Mouse (Mus musculus) liver (tissue): ENCODE data around the gene Tle2.

Experiments
- DNase-seq: peaks from one replicate; pipeline ENCODE4 v3.0.0-alpha.2; 2020; ENCODE audit warnings: mixed read lengths

Tle2 gene

DNA sequence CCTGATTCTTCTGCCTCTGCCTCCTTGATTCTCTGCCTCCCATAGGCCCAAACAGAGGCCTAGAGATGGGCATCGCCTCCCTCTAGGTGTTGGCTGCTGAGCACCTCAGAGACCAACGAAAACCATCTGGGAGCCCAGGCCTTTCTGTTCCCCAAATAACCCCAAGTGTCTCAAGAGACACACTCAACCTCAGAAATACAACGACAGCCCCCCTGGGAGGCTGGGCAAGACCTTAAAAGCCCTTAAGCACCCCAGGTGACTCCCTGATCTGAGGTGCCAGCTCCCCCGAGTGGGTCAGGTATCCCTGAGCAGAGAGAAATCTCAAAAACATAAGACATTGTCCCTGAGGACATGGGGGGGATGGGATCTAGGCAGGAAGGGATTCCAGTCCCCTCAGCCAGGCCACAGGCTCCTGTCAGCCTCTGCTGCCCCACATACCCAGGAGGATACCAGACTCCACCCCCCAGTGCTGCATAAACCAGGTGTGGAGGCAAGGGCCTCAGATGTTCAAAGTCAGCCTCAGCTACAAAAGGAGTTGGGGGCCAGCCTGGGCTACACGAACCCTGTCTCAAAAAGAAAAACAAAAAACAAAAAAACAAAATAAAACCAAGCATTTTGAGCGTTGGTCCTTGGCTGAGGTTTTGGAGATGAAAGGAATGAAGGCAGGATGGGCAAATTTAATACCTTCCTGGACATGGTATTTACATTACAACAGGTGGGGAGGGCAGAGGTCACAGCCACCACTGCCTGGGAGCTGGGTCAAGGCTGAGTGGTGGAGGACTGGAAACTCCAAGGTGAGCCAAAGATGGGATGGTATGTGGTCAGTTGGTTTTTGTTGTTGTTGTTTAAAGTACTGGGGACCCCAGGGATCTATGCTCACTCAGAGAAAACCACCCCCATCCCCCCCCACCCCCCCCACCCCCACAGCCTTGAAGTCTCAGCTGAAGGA lies 20.3 kb upstream of the Tle2 start:
- no peak for DNase-seq

DNA sequence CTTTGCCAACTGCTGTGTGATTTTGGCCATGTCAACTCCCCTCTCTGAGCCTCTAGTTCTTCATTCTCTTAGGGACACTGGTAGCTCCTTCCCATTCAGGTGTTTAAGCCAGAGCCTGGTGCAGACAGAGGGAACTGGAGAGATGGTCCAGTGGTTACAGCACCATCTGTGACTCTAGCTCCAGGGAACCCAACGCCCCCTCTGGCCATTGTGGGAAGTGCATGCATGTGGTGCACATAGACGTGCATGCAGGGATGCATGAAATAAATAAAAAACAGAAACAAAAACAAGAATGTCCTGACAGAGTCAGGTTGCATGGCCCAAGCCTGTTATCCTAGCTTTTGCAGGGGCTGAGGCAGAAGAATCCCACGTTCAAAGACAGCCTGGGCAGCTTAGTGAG lies 18.1 kb upstream of the Tle2 start:
- no peak for DNase-seq

DNA sequence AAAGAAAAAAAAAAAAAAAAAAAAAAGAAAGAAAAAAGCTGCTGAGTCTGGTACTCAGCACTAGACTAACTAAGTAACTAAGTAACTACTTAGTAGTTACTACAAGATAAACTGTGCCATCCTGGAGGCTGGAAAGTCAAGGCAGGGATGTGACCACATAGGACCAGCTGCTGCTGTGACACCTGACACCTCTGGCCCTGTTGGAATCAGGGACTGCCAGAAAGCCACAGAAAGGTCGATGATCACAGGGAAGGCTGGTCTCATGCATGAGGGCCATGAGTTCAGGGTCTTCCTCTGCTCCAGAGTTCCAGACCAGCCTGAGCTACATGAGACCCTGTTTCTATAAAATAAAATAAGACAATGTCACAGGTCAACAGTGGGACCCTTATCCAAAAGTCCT lies 16.9 kb upstream of the Tle2 start:
- DNase-seq, result no peak

DNA sequence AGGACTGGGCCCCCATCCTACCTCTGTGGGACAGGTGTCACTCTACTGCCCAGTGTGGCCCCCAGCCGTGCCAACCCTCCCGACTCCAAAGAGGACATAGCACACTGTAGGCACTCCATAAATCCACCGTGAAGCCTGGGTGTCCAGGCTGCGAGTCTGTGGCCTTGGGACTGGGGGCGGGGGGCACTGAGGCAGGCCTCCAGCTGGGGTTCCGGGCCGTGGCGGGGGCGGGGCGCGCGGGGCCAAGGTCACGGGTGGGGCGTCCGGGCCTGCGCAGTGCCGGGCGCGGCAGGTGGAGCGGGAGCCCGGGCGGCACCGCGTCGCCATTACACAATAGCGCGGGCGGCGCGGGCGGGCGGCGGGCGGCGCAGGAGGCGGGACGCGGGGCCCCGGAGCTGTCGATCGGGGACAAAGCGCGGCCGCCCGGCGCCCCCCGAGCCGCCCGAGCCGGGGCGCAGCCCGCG lies 15.2 kb upstream of the Tle2 start, which contains the start of gene Aes:
TSS of gene Aes (plus strand) at position 326 of the 464 bp plus-strand sequence.
- peak; percentile 79 for DNase-seq

DNA sequence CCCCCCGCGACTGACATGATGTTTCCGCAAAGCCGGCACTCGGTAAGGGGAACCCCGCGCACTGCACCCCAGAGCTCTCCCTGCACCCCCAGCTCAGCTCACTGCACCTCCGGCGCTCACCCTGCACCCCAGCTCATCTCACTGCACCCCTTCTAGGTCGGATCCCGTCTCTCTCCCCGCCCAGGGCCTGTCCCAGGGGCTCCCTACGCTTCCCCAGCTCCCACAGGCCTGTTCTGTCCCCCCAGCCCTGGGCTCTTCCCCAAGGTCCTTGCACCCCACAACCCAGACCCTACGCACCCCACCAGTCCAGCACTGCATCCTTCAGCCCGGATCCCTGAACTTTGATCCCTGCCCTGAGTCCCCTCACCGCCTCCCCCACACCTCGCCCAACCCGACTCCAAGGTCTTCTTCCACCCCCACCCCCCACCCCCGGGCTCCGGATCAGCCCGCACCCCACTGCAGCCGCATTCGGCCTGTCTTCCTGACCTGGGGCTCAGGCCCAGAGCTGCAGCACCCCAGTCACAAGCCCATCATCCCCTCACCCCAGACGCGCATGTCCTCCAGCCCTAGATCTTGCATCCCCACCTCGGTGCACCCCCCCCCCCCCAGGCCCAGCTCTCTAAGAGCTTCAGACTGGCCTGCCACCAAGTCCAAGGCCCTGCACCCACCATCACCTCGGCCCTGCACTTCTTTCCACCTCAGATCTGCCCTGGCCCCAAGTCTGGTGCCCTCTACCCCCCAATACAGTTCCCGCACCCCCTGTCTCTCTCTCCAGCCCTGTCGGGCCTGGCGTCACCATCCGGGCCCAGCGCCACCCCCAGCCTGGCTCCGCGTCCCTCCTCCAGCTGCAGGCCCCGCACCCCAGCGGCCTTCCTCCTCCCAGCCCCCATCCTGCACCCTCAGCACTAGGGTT lies 14.5 kb upstream of the Tle2 start:
- DNase-seq, result peak; percentile 52

DNA sequence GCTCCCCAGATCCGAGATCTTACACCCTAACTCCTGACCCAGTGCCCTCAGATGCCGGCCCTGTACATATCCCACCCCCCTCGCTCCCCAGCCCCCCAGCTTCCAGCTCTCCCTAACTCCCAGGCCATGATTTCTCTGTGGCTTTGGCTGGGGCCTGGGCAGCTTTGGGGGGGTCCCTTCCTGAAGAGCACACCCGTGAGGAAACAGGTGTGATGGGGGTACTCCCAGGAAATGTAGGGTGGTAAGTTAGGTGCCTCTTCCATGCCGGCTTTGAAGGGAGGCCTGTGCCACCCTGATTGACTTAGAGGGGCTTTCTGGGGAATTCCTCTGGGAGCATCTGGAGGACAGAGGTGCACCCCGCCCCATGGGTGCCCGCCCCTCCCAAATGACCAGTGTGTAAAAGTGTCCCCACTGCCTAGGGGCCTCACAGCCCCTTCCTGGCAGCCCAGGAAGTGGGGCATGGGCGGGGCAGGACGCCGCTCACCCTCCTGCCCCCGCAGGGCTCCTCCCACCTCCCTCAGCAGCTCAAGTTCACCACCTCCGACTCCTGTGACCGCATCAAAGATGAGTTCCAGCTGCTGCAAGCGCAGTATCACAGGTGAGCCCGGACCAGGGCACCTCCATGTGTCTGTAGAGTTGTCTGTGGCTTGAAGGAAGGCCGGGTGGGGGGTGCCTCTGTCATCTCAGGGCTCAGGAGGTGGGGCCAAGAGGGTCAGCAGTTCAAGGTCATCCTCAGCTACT lies 13.5 kb upstream of the Tle2 start:
- DNase-seq, result peak; percentile 64

- DNase-seq, result no peak
Observed at GRCm38 (mm10) chr10:81562411-81562810, 11.9 kb upstream of the Tle2 start.

- DNase-seq, result no peak
Observed at GRCm38 (mm10) chr10:81563481-81563880, 10.9 kb upstream of the Tle2 start.

DNA sequence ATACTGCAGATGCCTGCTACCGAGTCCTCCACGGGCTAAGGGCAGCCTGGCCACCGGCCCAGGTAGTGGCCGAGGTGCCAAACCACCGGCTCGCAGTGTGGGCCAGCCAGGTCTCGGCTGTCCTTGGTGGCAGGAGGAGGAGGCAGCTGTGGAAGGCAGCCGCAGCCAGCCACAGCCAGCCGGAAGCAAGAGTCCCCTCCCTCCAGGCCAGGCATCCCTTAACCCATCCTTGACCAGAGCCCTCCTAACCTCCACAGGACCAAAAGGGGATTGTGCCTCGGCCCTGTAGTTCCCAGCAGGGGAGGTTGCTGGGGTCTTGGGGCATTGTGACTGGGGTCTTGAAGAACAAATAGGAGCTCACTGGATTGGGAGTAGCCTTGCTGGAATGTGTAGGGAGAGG lies 10.1 kb upstream of the Tle2 start:
- DNase-seq, result no peak

DNA sequence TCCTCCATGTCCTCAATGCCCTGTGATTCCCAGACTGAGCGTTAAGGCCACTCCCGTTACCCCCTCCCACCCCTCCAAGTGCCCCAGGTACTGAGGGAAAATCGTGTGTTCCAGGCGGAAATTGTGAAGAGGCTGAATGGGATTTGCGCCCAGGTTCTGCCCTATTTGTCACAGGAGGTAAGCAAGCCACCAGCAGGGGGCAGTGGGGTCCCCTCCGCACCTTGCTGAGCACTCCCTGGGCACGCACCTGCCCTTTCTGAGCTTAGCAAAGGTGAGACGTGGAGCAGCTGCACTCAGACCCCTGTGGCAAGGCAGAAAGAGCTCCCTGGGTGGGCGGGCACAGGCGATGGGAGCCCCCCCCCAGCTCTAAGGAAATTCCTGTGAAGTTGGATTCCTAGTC lies 9.6 kb upstream of the Tle2 start:
- DNase-seq, result peak; percentile 77

DNA sequence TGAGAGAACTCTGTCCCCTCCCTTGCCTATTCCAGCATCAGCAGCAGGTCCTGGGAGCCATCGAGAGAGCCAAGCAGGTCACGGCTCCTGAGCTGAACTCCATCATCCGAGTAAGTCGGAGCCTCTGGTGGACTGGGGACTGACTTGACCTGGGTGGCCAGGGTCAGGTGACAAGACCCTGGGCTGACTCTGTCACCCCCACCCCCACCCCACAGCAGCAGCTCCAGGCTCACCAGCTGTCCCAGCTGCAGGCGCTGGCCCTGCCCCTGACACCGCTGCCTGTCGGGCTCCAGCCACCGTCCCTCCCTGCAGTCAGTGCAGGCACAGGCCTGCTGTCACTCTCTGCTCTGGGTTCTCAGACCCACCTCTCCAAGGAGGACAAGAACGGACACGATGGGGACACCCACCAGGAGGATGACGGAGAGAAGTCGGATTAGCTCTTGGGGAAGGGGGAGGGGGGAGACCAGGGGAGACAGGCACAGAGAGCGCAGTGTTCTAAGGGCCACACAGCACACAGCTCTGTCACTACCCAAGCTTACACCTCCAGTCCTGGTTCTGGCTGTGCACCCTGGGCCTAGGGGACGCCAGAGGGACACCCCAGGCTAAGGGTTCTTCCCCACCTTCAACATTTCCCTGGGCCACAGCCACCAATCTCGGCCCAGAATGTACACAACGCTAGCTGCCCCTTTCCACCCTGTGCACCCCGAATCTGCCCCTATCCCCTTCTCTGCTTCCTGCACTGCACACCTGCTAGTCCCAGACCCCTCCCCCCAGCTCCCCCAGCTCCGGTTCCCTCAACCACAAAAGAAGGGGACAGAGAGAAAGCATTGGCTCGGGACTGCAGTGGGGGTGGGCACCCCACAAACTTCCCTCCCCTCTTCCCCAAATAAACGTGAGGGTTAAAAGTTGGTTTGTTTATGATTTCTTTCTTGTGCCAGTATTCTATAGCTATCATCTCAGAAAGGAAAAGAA lies 8.8 kb upstream of the Tle2 start:
- no peak for DNase-seq

DNA sequence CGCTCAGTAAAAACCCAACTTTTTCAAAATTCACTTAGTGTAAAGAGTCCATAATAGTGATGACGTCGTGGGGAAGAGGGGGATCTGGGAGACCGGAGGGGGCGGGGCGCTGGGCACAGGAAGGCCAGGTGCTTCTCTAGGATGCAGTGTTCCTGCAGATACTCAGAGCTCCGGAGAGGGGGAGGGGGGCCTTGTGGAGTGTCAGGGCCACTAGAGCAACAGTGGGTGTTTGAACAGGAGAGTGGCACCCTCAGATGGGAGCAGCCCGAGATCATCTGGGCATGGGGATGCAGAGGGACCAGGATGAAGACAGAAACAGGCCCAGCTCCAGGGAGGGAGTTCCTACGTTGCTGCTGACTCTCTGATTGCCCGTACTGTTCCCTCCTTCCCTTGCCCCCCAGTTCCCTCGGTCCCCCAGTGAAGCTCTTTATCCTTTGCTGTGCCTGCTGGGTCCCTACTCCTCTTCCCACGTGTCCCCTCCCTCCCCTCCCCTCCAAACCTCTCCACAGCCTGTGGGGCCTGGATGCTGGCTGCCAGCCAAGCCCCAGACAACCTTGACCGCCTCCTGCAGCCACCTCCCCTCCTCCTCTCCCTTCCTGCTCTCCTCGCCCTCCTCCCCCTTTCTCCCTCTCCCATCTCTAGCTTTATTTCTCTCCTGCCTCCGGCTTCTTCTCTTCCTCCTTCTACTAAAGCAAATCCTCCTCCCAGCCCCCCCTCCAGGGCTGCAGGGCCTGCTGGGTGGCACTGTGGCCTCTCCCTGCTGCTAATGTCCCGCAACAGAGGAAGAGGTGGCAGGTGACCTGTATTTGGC lies 5.8 kb upstream of the Tle2 start:
- peak; percentile 69 for DNase-seq

DNA sequence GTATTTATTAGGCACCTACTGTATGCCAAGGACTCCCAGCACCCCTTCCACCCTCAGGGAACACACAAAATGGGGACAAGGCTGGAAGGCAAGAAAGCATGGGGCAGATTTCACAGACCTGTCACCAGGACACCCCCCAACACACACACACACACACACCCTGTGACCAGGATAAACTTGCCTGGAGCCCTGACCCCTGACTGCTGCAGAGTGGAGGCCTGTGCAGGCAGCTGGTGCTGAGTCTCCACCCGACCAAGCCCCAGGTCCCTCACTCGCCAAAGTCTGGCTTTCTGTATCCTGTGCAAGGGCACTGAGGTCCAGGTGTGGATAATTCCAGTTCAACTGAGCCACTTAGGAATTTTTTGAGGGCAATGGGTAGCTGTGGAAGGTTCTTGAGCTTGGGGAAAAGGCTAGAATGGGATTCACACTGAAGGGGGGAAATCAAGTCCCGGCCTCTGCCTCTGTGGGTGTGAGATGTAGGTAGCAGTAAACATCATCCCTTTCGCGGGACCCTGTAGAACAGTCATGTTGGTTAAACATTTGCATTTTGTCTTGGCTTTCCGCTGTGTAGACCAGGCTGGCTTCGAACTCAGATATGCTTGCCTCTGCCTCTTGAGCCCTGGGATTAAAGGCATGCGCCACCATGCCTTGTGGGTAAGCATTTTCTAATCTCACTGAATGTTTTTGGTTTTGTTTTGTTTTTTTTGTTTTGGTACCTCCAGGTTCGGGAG lies 4.7 kb upstream of the Tle2 start:
- DNase-seq, result no peak

- no peak for DNase-seq
Observed at GRCm38 (mm10) chr10:81570238-81570800, 4.0 kb upstream of the Tle2 start.

DNA sequence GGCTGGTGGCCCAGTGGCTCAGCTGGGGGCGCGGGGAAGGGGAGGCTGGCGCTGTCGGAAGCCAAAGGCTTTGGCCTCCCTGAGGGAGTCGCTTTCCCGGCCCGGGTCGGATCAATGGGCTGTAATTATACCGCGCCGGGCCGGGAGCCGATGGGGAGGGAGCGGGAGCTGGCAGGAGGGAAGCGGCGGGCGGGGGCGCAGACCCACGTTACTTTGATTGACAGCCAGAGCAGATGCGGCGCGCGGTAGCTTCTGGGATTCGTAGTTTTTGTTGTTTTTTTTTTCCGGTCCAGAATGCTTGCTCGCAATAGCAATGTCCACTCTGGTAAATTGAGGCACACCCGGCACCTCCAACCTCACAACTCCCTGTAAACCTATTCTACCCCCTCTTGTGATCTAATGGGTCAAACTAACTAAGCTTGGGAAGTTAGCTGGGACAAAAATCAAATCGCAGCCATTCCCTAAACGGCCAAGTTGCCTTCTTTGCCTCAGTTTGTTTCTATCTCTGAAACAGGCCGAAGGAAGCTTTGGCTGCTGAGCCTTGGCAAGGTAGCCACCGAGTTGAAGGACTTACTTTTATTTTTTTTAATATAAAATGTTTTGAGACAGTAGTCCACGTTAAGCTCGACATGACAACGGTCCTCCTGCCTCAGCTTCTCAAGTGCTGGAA lies 3.4 kb upstream of the Tle2 start:
- peak; percentile 93 for DNase-seq

GRCm38 (mm10) chr10:81571501-81571876 lies 2.9 kb upstream of the Tle2 start:
- peak; percentile 95 for DNase-seq

DNA sequence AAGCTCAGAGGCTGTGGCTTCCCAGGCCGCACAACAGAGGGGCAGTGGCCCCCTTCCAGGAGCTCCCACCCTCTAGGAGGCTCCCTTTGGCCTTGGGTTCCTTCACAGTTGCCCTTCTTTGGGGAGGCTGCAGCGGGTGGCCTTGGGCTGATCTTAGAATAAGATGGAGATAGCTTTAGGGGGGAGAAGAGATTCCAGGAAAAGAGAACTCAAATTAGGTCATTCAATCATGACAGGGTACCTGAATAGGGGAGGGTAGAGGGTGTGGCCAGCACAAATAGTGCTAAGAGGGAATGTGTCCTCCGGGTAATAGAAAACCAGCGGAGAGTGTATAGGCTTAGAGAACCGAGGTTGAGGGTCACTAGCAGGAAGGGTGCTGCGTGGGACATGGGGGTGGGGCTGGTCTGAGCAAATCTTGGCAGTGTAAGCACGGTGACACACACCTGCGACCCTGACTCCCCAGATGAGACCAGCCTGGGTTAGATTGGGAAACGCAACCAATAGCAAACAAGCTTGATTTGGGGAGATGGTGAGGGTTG lies 2.2 kb upstream of the Tle2 start:
- no peak for DNase-seq

DNA sequence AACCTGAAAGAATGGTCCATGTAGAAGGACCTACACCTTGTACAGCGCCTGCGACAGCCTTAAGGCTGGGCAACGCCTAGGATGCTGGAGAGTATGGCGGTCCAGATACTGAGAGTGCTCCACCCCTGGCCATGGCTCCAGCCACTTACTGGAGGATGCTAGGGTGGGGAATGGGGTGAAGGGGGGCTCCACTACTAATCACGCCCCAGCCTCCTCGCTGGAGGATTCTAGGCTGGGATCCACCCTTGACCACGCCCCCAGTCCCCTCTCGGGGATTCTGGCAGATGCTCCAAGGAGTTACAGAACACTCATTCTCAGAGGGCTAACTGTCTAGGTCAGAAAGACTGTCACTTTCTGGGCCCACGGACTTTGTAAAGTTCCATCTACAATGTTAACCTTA lies 1.4 kb upstream of the Tle2 start:
- peak; percentile 87 for DNase-seq

- peak; percentile 59 for DNase-seq
Observed at GRCm38 (mm10) chr10:81575208-81575631, 859 bp downstream of the Tle2 start.
